Mouse (Mus musculus): ENCODE data around the gene Erich6.

The Erich6 gene

DNA sequence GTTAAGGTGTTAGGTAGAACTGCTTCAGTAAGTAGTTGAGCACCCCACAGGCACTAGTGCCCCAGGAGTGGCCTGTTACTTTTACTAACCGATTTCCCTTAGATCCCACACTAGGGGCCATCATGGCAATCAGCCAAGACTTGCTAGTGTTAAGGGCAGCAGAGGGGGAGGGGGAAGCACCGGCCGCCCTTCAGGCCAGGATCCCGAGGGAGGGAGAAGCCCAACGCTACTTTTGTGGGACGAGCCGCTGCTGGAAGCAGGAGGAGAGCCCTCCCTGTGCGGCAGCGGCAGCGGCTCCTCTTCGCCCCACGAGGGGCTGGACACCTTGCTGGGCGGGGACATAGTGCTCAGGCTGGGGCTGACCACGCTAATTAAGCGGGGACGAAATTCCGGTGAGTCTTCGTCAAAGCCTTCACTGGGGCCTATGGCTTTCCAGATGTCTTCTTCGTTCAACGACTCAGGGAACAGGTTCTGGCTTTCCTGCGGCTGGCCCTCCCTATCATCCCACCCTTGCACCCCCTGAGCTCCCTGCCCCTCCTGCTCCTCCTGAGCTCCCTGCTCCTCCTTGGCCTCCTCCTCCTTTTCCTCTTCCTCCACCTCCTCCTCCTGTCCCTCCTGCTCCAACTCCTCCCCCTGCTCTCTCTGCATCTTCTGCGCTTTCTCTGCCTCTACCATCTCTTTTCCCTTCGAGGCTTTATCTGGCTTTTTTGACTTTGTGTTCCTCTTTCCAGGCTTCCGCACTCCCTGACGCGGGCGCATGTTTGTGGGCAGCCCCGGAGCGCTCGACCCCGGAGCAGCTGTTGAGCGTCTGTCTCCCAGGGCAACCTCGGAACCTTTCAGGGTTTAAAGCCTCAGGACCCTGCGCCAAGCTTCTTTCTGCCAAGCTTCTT, at the start of gene Erich6:
Erich6 (minus strand) TSS at position 802 of the 890 bp plus-strand sequence.
- no peak for DNase-seq (ENCODE audit: low read depth)

DNA sequence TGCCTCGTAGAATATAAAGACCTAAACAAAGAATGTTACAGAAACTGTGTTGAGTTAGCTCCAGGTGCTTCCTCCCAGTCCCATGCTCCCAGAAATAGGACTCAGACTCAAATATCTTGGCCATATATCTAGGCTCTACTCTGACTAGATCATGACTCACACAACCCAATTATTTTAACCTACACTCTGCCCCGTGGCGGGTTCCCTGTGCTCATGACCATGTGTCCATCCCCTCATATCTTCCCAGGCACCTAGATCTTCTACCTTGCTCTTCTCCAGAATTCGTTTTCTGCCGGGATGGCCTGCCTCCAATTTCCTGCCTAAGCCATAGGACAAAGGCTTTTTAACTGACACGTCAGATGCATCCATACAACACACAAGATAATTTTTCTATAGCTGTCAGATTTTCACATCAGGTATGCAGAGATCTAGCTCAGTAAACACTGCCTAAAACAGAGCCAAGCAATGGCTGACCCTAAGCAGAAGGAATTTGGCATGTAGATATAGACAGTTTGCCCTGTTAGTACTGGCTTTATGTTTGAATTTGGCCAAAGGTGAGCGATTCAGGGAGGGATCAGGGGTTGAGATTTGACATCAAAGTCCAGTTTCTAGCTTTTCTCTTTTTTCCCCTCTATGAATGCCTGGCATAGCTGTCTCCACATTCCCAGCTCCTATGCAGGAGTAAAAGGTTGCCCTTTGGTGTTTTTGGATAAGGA, 49.4 kb upstream of the Erich6 start:
- no peak for DNase-seq (ENCODE audit: low read depth)

DNA sequence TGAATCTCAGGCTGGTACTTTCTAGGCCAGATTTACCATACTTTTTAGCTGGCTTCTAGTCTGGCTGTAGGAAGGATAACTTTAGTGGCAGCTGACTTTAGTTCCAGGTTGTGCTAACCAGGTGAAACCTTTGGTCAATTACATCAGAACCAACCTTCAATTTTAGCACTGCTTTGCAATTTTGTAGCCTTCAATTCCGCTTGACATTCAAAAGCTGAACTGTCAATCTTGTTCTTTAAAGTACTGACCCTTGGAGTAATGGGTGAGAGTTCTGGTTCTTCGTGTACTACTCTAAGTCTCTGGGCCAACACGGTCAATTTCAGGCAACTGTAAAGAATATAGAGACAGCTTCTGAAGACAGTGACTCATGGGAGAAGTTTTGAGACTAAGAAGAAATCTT, 48.4 kb upstream of the Erich6 start:
- DNase-seq (ENCODE audit: low read depth): no peak

DNA sequence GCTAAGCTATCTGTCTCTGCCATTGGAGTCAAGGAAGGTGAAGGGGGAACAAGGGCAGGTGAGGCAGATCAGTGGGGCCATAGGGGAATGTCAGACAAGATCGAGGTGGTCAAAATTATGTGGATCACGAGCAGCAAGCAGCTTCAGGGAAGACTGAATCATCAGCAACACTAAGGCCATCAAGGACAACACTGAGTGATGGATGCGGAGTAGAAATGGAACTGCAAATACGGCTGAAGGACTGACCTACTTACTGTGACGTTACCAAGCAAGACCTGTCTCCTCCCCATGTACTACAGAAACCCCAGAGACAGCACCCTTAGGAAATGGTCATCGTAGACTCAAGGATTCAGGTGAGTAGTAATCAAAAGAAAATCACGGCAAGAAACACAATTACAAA, 46.3 kb upstream of the Erich6 start:
- no peak for DNase-seq (ENCODE audit: low read depth)

DNA sequence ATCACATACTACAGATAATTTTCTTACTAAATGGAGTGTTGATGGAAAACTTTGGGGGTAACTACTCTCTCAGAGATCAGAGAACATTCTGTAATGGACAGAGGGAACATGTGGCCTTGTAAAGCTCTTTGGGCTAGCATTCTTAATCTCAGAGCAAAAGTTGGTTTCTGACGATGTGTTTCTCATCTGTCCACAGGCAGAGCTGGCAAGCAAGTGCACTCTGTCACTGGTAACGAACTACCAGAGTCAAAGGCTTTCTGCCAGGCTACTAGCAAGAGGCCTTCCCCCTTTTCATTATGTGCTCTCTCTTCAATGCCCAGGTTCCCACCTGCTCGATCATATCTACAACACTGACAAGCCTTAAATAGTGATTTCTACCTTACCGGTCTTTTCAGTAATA, 45.3 kb upstream of the Erich6 start:
- DNase-seq (ENCODE audit: low read depth): no peak

DNA sequence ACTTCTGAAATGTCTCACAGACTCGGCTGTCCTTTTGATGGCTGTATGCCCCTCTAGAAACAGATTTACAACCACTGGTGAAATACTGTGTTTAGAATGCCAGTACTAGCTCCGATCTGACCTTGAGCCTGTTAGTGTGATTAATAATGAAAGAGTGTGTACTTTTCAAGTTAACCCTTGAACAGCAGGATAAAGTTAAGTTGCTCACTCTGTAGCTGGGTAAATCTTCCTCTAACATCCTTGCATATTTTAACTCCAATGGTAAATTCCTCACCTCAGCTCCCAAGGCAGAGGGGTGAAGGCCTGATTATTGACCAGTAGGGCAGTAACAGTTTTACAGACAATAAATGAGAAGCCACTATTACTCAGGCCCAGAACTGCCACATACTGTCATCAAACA, 44.8 kb upstream of the Erich6 start:
- DNase-seq (ENCODE audit: low read depth): no peak

DNA sequence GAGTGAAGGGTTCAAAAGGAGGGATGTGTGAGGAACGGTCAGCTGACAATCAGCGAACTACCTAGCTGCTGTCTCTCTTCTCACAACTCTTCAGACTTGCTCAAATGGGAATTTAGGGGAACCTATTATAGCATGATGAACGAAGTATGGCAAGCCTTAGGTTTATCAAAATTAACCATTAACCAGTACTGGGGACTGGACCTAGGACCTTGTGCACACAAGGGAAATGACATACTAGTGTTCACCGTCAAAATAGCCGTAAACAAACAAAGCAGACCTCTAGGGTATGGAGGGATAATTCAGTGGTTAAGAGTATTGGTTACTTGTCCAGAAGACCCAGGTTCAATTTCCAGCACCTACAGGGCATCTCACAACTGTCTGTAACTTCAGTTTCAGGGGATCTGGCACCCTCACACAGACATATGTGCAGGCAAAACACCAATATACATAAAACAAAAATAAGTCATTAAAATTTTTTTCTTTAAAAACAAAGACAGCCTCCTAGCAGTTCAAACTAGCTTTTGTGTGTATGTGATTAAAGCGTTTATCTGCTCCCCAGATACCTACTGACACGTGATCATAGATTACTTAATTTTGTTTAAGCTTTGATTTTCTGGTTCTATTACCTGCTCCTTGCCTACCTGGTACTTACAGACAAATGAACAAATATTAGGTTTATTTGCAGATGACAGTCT, 44.1 kb upstream of the Erich6 start:
- no peak for DNase-seq (ENCODE audit: low read depth)

DNA sequence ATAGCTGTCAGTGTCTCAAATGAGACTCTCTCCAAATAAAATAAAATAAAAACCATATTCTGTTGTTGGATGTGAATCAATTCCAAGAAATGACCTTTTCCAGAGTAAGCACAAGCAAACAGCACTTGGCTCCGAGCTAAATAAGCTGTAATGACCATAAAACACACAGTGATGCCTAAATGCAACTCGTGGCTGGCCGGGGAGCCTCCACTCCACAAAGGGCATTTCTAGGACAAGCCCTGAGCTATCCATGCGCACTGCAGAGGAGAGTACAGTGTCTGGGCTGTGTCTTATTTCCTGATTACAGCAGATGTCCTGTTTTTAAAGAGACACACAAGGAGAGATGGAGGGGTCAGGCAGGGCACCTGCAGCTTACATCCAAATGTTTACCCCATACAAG, 43.0 kb upstream of the Erich6 start:
- DNase-seq (ENCODE audit: low read depth): no peak

DNA sequence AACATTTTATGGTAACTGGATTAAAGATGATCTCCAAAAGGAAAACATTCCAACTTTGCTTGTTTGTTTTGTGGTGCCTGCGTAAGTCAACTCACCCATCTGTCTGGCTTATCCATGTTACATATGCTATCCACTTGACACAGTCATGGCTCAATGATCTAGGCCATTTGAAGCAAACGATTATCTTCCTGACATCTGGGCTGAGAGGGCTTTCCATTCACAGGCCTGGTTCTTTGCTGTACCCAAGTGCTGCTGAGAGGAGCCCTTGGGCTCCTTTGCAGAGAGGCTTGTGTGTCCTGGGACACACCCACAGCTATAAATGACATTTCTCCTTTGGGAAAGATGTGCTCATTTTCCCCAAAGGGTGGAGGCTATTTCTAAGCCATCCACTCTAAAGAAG, 41.9 kb upstream of the Erich6 start:
- DNase-seq (ENCODE audit: low read depth): no peak

DNA sequence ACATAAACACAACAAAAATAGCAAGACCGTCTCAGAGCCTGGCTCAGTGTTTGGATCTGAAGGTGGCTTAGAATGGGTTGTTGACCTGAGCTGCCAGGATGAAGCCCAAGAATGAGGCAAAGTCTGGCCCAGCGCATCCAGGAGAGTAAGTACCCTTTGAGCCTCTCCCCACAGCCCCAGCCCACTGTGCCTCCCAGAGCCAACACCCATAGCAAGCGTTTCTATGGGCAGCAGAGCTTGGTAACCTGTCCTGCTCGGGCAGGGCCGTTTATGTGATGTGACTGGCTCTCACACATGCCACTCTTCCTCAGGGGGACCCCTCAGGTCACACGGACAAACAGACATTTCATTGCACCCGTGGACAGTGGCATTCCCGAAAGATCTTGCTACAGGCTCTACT, 41.4 kb upstream of the Erich6 start:
- no peak for DNase-seq (ENCODE audit: low read depth)

DNA sequence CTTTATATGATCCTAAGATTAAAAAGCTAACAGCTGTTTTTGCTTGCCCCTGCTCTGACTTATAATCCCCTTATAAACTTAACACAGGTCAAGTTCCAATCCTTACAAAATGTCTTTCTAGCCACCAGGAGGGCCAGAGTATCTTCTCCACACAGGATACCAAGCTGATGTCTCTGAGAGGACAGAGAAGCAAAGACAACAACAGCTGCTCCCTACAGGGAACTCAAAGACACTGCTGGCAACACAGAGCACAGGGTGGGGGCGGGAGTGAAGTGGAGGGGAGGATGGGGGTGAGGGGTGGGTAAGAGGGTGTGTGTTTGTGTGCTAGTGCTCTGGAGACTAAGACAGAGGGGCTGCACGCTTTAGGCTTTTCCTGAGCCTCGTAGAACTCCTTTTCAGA, 40.6 kb upstream of the Erich6 start:
- no peak for DNase-seq (ENCODE audit: low read depth)

DNA sequence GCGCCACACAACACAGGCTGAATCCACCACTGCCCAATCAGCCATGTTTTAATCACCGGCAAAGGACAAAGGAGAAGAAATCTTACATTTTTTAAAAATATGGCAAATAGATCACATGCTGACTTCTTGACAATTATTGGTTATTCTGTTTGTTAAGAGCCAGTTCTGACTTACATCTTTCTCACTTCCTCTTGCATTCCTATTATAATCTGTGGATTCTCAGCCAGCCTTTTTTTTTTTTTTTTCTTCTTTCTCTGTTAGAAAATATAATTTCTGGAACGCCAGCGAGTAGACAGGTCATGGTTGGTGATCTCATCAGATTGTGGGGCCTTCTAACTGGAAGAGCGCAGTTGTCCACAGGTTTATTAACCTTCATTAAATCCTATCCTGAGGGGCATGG, 36.3 kb upstream of the Erich6 start:
- DNase-seq (ENCODE audit: low read depth): no peak

DNA sequence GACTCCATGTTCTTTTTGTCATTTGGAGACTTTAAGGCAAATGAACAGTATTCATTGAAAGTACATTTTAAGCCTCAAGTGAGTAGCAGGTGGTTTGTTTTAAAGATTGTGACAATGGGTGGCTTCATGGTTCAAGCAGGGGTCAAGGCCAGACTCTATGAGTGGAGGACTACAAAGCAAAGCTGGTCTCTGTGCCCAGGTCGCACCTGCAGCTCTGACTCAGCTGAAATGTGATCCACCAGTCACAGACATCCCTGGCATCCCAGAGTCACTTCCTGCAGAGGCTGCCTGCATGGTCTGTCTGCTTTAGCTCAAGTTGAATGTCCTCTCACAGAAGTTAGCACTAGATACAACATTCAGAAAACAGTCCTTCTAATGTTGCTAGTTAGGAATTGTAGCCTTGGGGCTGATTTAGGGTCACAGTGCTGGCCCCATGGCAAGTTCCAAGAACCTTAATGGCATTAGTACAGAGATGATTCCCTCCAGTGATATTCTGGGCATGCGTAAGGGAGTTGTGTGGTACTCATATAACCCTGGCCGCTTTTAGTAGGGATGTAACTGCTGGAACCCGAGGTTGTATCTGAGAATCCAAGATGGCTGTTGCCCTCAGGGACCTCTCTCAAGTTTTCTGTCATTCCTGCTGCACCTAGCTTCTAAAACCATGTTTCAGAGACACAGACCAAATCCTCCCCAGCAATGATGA, 35.6 kb upstream of the Erich6 start:
- DNase-seq (ENCODE audit: low read depth): no peak

DNA sequence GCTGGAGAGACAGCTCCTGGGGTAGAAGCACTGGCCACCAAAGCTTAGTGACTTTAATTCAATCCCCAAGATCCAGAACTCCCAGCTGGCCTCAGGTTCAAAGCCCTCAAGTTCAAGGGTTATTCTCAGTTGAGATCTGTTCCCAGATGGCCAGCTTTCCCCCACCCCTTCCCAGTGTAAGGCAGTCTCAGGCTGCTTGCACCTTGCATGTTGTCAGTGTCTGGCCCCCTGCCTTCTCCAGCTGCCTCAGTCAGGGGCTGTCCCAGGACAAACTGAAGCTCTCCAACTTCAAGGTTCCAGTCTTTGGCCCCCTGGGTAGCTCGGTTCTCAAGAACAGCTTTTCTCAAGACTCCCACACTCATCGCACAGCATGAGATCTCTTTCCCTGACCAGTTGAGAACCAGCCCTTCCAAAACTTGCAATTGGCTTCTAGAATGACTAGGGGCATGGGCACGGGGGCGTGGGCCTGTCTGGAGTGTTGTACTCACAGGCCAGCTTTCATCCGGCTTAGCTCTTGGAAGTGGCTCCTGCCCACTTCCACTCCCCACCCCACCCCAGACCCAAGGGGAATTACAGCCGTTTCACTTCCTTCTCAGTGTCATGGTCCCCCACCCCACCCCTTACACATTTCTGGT, 34.7 kb upstream of the Erich6 start:
- no peak for DNase-seq (ENCODE audit: low read depth)

DNA sequence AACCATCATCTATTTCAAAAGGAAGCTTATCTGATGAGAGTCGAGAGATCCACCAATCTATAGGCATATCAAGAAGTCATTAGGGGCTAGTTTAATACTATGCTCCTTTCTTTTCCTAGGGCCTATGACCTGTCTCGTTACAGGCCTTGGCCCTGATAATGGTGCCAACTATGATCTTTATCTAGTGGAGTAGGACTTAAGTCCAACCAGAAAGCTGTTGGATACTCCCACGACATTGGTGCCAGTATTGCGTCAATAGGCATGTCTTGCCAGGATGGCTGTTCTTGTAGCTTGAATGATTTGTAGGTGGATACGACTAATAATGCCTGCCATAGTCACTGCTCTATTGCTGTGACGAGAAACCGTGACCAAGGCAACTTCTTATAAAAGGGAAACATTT, 27.0 kb upstream of the Erich6 start:
- DNase-seq (ENCODE audit: low read depth): no peak

DNA sequence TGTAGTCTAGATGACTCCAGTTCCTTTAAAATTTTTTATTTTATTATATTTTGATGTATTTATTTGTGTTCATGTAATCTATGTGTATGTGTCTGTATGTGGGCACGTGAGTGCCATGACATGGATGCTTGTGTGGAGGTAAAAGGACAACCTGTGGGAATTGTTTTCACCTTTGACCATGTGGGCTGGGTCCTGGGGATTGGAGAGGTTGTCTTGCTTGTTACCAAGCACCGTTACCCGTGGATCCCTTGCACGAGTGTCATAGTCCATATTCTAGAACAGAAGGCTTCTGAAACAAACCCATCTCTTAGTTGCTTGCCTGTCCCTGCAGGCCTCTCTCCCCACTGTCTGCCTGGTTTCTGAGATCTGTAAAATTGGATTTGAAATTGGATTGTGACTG, 23.6 kb upstream of the Erich6 start:
- DNase-seq (ENCODE audit: low read depth): no peak

DNA sequence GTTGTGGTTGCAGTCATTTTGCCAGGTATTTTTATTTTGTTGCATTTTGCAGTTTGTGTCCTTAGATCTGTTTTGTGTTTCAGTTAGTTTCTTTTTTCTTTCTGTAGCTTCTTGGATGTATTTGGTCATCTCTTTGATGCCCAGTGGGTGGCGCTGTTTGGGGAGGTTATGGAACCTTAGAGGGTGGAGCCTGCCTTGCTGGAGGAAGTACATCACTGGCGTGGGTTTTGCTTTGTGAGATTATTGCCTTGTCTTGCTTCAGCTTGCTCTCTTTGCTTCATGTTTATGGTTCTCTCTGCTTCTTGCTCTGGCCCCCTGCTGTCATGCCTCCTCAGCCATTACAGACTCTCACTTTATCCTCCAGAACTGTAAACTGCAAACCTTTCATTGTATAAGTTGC, 20.3 kb upstream of the Erich6 start:
- peak; percentile 50 for DNase-seq (ENCODE audit: low read depth)

DNA sequence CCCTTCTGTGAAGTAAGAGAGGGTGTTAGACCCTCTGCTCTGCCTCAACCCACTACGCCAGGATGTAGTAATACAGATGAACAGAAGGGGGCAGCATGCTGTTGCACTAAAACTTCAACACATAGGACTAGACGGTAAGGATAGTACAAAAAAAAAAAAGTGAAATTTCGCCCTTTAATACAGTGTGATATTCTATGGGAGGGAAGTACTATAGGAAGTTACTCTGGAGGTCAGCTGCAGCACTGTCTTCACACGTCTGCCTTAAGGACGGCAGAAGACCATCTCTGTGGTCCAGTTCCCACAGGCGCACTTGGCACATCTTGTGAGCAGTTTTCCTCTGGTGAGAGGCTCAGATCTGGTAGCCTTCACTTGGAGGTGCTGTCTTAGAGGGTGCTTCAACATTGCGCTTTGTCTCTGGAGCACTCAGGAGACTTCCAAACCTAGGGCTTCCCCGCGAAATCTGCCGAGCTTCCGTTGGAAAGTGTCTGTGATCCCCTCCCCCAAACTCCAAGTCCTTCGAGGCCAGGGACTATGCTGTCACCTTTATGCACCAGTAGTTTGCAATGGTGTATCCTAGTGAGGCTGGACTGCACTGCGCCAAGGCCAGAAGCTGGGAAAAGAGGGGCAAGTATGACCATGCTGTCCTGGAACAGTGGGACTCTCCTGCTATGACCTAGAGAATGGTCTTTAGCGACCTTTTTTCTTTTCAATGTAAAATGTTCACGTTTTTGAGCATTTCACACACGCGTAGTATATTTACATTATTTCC, 18.5 kb upstream of the Erich6 start:
- peak; percentile 40 for DNase-seq (ENCODE audit: low read depth)

DNA sequence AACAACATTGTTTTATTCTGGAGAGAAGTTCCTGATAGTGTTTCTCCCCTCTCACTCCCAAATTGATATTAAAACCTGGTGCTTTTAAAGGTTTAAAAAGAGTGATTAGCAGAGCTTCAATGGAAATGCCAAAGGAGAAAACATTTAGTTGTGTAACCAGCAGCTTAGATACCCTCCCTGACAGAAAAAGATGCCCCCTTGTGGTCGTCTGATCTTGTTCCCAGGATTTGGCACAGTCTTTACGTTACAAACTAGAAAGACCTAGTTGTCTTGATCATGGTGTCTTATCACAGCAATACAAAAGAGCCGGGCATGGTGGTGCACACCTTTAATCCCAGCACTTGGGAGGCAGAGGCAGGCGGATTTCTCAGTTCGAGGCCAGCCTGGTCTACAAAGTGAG, 16.9 kb upstream of the Erich6 start:
- DNase-seq (ENCODE audit: low read depth): no peak

DNA sequence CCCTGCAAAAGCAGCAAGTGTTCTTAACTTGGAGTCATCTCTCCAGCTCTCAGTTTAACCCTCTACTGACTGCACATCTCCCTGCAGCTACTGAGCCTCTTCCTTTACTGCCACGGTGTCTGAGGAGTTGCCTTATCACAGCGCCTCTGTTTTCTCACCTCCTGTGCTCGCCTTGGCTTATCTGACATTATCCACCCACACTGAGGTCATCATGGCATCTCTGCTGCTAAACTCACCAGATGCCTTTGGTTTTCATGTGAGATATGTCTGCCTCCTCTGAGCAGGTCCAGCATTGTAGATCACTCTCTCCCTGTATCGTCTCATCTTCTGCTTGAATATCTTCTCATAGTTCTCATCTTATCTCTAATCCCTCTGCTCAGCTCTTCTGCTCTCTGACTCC, 13.3 kb upstream of the Erich6 start:
- no peak for DNase-seq (ENCODE audit: low read depth)

DNA sequence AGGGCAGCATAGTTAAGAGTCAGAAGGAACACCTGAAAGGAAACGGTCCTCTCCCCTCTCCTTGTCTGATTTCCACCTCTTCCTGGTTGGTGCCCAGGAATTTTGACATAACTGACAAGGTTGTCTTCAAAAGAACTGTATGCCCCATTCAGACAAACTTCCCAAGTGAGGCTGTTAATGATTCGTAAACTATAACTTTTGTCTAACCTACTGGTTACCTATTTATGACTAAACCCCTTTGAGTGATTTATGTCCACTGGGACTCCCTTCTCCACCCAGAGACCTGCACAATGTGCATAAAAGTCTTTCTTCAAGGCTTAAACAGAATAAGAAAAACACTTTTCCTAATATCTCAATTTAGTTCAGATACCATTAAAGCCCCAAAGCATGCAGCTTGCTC, 10.2 kb upstream of the Erich6 start:
- DNase-seq (ENCODE audit: low read depth): no peak

Measured in c-Kit-positive CD71-positive TER-119-negative erythroid progenitor cells, embryonic 14.5 days (primary cell).